Mouse (Mus musculus) gastrocnemius, postnatal 36 days (tissue): ENCODE measurements around the gene Tsc1. TPM values are rescaled to one million over a fixed set of nuclear protein-coding genes. Genes with fewer than 3 reads are reported as not detected.

Source experiments
- DNase-seq, 2 experiments: peaks; one replicate each; pipeline ENCODE4 v3.0.0; 2022
- intact Hi-C: fragments of 180-260 bp; cut with DNase I; formaldehyde crosslinking; loops from one replicate; pipeline ENCODE4 v1.15.1; 2025
- total RNA-seq, 2 experiments: library from RNA; stranded (reverse); gene quantifications; 2 replicates each; pipeline ENCODE4 v1.2.3; 2021

Tsc1 gene
- total RNA-seq, 2 experiments from 2014 or later, result 30.4 to 35.5 TPM

DNA sequence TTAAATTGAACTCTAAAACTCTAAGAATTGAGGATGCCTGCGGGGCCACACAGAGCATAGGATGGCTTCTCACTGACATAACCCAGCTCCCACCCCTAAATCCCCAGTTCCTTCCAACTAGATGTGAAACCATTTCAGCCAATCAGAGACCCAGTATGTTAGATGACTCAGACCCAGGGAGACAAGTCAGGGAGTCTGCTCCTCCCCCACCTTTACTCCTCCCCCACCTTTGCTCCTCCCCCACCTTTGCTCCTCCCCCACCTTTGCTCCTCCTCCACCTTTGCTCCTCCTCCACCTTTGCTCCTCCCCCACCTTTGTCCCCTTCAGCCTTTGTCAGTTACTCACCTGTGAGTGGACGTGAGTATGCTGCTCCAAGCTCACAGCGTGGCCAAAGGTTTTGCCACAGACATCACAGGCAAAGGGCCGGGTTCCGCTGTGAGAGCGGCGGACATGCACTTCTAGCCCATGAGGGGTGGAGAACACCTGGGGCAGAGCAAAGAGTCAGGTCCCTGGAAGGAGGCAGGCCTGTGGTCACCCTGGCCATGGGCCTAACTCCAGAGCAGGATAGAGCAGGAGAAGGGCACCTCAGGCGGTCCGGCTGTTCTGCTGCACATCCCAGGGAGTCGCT is 28.5 kb upstream of the Tsc1 start:
- intact Hi-C loops, result no loop called here
- no peak for DNase-seq

DNA sequence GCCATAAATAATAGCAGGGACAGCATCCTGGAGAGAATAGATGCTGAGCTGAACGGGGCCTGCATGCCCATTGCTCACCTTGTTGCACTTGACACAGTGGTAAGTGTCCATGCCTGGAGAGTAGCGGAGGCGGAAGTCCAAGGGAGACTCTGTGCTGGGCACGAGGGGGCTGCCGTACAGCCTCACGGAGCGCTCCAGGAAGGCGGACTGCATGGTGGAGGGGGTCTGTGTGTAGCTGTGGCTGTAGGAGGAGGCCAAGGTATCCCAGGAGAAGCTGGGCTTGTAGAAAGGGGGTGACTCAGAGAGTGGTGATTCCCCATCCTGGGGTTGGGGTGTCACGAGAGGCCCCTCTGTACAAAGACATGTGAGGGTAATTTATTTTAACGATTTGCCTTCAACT is 27.4 kb upstream of the Tsc1 start:
- no peak for DNase-seq
- intact Hi-C loops, result no loop called here

DNA sequence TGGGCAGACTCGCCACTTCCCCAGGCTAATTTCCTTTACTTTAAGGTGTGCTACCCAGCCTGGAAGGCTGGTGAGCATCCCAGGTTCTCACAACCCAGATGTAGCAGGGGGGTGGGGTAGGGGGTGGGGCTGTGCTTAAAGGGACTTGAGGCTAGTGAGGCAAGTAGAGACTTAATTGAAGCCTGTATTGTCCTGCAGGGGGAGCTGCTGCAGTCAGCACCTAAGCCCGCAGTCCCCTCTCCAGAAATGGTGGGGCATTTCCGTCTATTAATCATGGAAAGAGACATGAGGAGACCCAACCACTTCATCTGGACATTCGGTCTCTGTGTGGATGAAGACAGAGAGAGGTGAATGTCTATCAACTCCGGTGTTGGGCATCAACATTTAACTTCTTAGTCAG is 24.7 kb upstream of the Tsc1 start:
- intact Hi-C loops, result no loop called here
- no peak for DNase-seq

DNA sequence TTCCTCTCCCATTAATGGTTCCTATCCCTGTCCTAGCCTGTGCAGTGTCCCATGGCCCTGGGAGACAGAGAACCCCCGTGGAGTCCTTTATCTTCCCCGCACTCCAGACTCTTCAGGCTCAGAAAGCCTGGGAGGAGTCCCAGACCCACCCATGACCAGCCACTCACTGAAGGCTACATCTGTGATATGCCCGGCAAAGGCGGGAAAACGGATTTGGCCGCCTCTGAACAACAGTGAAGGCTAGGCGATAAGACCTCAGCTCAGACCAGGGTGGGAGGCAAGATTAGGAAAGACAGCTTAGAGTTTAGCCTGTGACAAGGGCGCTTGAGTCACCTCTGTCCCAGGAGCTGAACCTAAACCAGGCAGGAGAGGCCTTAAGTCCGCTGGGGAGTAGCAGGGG is 24.2 kb upstream of the Tsc1 start:
- intact Hi-C loops, result no loop called here
- DNase-seq, result no peak

DNA sequence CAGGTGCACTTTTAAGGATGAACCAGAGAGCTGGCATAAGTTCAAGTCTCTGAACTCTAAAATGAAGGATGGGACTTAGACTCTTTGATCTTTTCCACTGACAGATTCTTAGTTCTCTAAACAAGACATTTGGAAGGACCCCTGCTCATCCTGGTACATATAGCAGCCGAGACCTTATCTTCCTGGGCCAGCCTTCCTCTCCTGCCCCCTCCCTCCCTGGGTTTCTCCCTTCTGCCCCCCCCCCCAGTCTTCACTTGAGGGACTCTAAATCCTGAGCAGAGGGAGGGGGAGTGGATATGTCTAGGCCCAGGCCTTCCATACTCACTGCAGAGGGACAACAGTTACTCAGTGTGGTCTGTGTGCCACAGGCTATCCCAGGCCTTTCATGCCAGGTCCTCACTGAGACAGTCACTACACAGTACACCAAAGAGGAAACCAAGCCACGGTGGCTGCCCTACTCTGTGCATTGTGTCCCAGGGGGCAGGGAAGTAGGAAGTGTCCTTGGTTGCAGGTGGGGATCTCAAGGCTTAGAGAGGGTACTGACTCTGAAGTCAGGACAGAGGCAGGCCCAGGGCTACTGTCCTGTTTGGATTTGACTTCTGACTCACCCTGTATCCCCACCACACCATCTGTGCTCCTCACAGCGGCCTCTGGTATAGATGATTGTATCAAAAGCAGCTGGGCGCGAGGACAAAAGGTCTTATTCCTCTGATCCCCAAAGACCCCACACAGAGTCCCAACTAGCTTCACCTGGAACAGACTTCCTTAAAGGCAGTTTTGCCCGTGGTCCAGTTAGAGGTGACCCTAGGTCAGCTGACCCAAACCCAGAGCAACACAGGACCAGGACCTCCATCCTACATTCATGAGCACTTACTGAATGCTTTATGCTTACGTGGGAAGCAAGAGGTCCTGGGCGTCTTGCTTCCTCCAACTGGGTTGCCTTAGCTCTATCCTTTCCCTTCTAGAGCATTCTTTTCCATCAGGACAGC is 23.2 kb upstream of the Tsc1 start:
- no peak for DNase-seq
- intact Hi-C loops, result no loop called here

DNA sequence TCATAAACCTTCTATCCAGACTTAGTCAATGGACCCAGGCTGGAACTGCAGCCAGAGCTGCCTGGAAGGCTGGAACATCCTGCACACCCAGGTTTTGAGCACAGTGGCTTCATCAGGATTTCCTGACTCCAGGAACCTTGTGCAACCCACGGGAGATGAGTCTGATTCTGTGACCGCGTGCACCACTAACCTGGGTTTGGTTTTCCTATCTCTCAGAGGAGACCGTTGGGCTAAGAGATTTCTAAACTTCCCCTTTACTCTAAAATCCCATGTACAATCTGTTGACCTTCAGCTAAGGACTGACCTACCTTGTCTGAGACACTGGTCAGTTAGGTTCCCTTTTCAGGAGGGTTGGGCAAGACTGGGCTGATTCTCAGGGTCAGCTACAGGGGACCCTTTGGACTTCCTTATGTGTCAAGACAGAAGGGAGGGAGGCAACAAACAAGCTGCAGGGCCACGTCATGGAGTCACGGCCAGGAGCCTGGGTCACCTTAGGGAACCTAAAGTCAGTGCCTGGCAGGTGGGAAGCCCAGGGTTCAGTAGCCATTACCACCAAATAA is 22.2 kb upstream of the Tsc1 start:
- intact Hi-C loops, result no loop called here
- no peak for DNase-seq

DNA sequence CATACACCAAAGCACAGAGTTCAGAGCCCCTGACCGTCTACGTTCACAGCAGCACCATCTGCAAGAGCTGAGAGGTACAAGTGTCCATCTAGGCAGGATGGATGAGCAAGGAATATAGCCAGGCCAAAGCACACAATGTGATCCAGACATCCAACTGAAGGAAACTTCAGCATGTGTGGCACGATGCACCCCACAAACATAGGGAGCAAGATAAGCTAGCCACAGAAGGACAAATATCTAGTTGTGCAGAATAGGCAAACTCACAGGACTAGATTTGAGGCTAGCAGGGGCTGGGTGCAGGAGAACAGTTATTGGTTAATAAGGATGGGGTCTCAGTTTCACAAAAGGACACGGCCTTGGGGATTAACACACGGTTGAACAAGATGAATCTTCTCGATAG is 21.7 kb upstream of the Tsc1 start:
- intact Hi-C loops, result no loop called here
- DNase-seq, result no peak

DNA sequence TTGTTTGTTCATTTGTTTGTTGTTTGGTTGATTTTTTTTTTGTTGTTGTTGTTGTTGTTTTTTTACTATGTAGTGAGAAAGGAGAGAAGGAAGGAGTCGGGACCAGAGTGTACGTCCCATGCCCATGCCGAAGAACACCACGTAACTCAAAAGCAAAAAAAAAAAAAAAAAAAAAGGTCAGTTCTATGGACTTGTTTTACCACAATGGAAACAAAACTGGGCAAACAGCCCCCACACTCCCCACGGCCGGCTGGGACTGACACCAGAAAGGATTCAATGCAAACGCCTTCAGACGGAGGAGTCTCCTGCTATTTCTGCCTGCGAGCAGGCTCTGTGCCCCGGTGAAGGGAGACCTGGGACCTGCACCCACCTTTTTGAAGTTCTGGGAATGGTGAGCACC is 20.5 kb upstream of the Tsc1 start:
- intact Hi-C loops, result no loop called here
- DNase-seq, result no peak

DNA sequence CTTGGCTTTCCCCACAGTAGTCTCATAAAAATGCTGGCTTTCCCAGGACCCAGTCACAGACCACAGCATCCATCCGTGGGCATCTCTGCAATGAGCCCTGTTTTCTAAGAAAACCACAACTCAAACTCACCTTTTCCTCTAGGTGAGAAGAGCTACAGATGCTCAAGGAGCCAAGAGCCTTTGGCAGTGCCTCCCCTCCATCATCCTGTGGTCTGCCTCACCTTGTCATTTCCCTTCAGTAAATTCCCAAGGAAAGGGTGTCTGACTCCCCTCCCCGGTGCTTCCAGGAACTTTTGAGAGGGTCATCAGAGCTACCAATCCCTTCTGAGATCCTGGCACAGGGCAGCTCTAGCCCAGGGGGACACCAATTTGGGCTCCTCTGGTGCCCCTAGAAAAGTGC is 19.9 kb upstream of the Tsc1 start:
- intact Hi-C loops, result no loop called here
- no peak for DNase-seq

DNA sequence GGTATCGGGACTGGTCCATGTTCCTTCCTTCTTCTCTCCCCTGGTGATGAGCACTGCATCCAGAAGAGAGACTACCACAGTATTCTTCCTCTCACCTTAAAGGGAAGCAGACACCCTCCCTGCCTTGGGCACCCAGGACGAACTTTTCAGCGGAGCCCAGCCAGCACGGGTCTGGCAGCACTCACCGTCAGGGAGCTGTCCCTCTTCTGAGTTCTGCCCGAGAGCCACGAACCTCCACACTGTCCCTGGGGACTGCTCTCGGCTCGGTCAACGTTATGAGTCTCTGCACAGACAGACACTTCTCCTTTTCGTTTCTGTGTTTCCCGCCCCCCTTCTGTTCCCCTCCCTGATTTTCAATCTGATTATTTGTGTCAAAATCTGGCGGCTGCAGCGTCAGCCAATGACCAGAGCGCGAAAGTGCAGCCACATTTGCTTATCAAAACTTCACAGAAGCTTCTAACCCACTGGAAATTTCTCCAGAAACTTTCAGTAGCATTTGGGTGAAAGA is 19.3 kb upstream of the Tsc1 start, which contains the start of gene Gfi1b:
Gene Gfi1b (minus strand): TSS at position 319 of the 508 bp plus-strand sequence.
- DNase-seq, result no peak
- intact Hi-C loops, result loop anchor here (2.0 kb wide), 1 partner anchor 29 kb away; no protein-coding TSS in a partner anchor

DNA sequence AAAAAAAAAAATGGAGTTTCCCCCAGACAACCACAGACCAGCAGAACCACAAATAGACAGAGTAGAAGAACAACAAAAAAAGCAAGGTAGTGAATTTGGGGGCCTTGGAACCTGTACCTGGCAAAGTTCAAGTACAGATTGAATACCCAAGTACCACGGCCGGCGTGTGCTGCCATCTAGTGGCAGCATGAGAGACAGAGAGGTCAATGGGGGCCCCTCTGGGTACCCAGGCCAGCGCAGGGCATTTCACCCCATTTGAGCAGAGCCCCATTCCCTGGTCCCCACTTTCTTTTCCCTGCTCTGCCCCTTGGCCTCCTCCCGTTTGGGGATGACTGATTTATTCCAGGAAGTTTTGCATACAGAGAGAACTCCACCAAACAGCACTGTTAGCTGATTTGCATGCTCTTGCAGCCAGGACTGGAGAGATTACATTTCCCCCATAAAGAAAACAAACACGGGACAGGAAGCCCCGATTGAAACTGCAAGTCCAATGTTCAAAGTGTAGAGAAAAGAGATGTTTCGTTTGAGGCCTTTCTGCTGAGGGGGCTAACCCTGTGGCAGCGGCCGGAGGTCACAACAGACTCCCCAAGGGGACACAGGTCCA is 18.4 kb upstream of the Tsc1 start:
- intact Hi-C loops, result loop anchor here (2.0 kb wide), 1 partner anchor 30 kb away; no protein-coding TSS in a partner anchor
- DNase-seq, result no peak

DNA sequence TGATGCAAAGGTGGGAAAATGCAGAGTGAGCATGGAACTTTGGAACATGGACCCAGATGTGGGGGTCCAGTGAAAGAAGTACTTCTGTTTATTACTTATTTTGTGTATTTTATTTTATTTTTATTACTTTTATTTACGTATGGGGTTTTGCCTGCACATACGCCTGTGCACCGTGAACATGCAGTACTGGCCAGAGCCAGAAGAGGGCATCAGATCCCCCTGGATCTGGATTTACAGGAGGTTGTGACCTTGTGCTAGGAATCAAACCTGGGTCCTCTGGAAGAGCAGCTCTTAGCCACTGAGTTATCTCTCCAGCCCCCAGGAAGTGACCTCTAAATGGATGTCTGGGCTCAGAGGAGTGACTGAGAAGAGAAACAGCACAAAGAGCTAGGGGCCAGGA is 16.2 kb upstream of the Tsc1 start:
- intact Hi-C loops, result no loop called here

DNA sequence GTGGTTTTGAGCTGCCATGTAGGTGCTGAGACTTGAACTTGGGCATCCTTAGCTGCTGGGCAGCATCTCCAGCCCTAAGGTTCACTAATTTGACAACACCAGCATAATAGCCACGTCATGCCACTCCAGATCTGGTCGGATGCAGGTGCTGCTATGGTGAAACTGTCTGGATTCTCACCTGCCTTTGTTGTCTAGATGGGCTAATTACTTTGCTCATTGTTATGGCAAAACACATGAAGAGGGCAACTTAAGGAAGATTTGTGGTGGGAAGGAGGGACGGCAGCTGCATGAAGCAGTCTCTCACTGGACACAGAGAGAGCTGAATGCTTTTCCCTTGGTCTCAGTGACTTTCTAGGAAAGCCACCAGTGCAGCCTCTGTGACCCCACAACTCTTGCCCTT is 15.0 kb upstream of the Tsc1 start:
- intact Hi-C loops, result no loop called here
- DNase-seq, result no peak

More for the DNA sequence above, 16.2 kb upstream of the Tsc1 start:
- no peak for DNase-seq

DNA sequence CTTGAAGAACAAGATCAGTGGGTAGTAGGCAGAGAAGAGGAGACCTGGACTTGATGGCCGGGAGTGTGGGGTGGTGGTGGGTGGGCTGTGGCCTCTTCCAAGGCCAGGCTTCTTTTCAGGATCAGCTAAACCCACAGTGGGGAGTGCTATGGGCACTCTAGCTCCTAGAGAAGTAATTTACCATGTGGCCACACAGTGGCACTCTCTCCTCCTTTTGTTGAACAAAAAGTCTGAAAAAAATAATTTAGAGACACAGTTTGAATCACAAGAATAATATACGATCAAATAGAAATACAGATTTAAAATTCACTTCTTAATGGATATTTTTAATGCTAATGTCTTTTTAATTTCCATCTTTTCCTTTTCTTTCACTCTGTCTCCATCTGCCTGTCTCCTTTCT is 13.0 kb upstream of the Tsc1 start:
- DNase-seq, result no peak
- intact Hi-C loops, result no loop called here

DNA sequence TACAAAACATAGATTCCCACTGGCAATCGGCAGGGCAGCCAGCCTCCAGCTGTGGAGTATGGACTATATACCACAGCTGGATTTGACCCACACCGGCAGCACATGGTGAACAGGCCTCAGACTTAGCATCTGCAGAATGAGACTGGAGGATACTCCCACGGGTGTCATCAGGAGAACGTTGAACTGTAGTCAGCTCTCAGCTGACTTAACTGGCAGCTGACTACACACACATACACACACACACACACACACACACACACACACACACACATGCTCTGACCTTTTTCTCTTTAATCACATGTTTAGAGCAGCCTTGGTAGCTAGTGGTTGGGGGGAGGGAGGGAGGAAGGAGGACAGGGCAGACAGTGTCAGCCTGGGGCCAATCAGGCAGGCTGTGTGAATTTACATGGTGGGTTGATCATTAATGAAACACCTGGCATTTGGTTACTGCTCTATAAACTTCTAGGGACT is 11.1 kb upstream of the Tsc1 start:
- intact Hi-C loops, result no loop called here
- DNase-seq, result no peak

DNA sequence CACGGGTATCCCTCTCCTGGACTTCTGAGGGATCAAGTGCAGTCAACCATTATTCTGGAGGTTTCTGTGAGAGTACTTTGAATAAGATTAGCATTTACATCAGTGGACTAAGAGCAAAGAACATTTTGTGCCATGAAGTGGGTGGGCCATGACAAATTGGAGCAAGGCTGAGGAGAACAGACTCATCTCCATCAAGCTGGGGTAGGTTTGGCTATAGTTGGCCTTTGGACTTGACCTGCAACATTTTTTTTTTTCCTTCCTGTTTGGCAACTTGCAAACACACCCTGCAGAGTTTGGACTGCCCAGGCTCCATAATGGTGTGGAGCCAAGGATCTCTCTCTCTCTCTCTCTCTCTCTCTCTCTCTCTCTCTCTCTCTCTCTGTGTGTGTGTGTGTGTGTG is 8.4 kb upstream of the Tsc1 start:
- DNase-seq, result no peak
- intact Hi-C loops, result no loop called here

DNA sequence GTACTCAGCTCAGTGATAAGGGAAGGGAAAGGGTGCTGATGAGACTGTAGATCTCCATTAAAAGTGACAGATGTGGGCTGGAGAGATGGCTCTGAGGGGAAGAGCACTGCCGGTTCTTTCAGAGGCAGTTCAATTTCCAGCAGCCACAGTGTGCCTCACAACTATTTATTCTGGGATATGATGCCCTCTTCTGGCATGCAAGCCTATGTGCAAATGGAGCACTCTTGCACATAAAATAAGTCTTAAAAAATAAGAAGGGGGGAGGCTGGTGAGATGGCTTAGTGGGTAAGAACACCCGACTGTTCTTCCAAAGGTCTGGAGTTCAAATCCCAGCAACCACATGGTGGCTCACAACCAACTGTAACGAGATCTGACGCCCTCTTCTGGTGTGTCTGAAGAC is 7.9 kb upstream of the Tsc1 start:
- intact Hi-C loops, result no loop called here
- no peak for DNase-seq

DNA sequence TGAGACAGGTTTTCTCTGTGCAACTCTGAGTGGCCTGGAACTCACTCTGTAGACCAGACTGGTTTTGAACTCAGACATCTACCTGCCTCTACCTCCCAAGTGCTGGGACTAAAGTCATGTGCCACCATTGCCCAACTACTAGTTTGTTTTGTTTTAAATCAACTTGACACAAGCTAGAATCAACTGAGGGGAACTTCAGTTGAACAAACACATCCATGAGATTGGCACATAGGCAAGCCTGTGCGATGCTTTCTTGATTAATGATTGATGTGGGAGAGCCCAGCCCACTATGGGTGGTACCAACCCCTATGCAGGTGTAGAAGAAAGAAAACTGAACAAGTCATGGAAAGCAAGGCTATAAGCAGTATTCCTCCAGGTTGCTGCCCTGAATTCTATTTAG is 5.8 kb upstream of the Tsc1 start:
- intact Hi-C loops, result no loop called here
- DNase-seq, result no peak

DNA sequence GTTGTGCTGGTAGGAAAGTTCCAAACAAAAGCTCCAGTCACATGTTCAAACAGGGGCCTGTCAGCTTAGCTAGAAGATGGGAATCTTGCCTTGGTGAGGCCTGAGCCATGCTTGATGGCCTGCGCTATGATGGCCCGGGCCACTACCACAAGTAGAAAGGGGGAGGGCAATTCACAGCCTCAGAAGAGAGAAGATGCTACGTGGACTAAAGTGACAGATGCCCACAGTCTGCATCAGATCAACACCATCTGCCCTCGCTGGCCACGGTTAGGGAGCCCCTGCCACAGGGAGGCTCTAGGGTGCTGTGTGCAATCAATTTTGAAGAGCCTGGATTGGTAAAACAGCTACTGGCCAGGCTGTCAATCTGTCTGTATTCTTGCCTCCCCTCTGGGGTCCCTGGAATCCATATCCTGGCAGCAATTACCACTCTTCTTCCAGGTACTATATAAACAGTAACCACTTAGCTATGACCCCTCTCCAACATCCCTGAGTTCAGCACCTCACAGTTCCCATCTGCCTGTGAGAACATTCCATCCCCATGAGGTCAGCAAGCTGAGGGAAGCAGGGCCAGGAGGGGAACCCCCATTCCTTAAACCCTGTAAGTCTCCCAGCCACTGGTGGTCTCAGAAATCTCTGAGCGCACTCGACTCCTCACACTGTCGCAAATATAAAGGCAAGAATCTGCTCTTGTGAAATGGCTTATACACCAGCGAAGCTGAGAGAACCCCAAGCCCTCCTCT is 3.8 kb upstream of the Tsc1 start:
- intact Hi-C loops, result no loop called here
- no peak for DNase-seq

DNA sequence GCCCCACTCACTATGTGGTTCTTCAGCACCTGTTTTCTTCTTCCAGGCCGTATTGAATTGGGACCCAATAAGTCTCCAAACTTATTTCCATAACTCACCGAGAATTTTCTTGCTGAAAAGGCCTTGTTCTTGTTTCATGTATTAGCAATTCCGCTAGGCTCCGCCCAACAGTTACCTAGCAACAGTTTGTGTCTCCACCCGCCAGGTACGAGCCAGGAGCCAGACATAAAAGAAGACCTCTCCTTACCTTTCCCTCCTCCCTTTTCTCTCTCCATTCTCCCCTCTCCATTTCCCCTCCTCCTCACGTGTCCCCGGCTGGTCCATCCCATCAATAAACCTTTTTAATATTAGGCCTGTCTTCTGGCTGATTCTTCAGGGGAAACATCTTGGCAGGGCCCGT is 2.7 kb upstream of the Tsc1 start:
- intact Hi-C loops, result no loop called here
- DNase-seq, result no peak
